Mouse (Mus musculus) heart, embryonic 10.5 days (tissue): ENCODE results near the gene Abraxas2. TPM values are rescaled to one million over a fixed set of nuclear protein-coding genes. Genes with fewer than 3 reads are reported as not detected.

Experiments used
- DNase-seq: peaks from one replicate; pipeline ENCODE4 v3.0.0-alpha.2; 2017; ENCODE audit warnings: low spot score
- H3K27ac ChIP-seq: fragments of 300-500 bp; sonication (generic); 2 replicates; pipeline ENCODE4 v1.5.1; 2016; ENCODE audit warnings: mild to moderate bottlenecking
- H3K27me3 ChIP-seq: fragments of 300-500 bp; sonication (generic); 2 replicates; pipeline ENCODE4 v1.6.1; 2016; ENCODE audit warnings: mild to moderate bottlenecking; ENCODE audit not compliant: poor library complexity, insufficient read depth, severe bottlenecking
- H3K36me3 ChIP-seq: fragments of 300-500 bp; sonication (generic); 2 replicates; pipeline ENCODE4 v1.6.1; 2016; ENCODE audit warnings: mild to moderate bottlenecking, moderate library complexity
- H3K4me1 ChIP-seq: fragments of 300-500 bp; sonication (generic); 2 replicates; pipeline ENCODE4 v1.6.1; 2016; ENCODE audit warnings: mild to moderate bottlenecking
- H3K4me3 ChIP-seq: fragments of 300-500 bp; sonication (generic); 2 replicates; pipeline ENCODE4 v1.5.1; 2016; ENCODE audit warnings: mild to moderate bottlenecking, moderate library complexity
- H3K9me3 ChIP-seq: fragments of 300-500 bp; sonication (generic); 2 replicates; pipeline ENCODE4 v1.6.1; 2016; ENCODE audit warnings: mild to moderate bottlenecking, moderate library complexity
- whole genome bisulfite sequencing: fragments of 180-500 bp; shearing (Covaris S2); methylation state at CpG from one replicate; pipeline ENCODE4 v1.1.7; 2016; 5-methylcytosine and 5-hydroxymethylcytosine counted together
- polyA plus RNA-seq: library from polyadenylated mRNA; unstranded; fragments of >200 nt; fragmentation: Nextera tagmentation; extraction: Ambion mirVana; gene quantifications from 2 replicates; pipeline ENCODE4 v1.2.1, GENCODE M21; 2016

The Abraxas2 gene
- polyA plus RNA-seq, 1 experiment from 2014 or later, result 28.0 TPM

GRCm38 (mm10) chr7:132930850-132931559 is 72.0 kb downstream of the Abraxas2 start, which contains the start of gene Zranb1:
Gene Zranb1, plus strand, starts transcription at chr7:132931142.
- Histone ChIP-seq H3K9me3 (no peaks in the 10 kb centered on the region), H3K27ac (peak within 1 kb of the TSS; percentile 98), H3K36me3 (no peaks in the 10 kb centered on the region), H3K4me1 (0 out of 2 replicates have a peak, but pooled peaks cover 7% of the 10 kb centered on the region), H3K4me3 (peak within 1 kb of the TSS; percentile 97), H3K27me3 (no peaks in the 10 kb centered on the region)
- under 1% methylated on average over 88 of the region's 93 CpGs for WGBS
- DNase-seq, result peak; percentile 99

- DNase-seq, result peak; percentile 81
- under 1% methylated on average over 43 of the region's 55 CpGs for WGBS
- H3K36me3 ChIP-seq, result no peaks in the 10 kb centered on the region
- H3K4me3 ChIP-seq, result peak overlapping the region; percentile 97
- H3K27me3 ChIP-seq, result no peaks in the 10 kb centered on the region
- H3K27ac ChIP-seq, result peak overlapping the region; percentile 98
- H3K4me1 ChIP-seq, result 0 out of 2 replicates have a peak, but pooled peaks cover 7% of the 10 kb centered on the region
- no peaks in the 10 kb centered on the region for H3K9me3 ChIP-seq
Measured at GRCm38 (mm10) chr7:132931560-132932351, 72.7 kb downstream of the Abraxas2 start.

- Histone ChIP-seq H3K27me3 (no peaks in the 10 kb centered on the region), H3K36me3 (no peaks in the 10 kb centered on the region), H3K4me1 (0 out of 2 replicates have a peak, but pooled peaks cover 7% of the 10 kb centered on the region), H3K27ac (no peak overlapping the region), H3K9me3 (no peaks in the 10 kb centered on the region), H3K4me3 (no peak overlapping the region; the same call in 1 of the 2 replicates)
- DNase-seq, result no peak
- 87% methylated on average over 1 of the region's 1 CpGs for WGBS
Measured at GRCm38 (mm10) chr7:132933331-132933730, 74.3 kb downstream of the Abraxas2 start.

Other genes with a start within 250 kb of the Abraxas2 start
- gene Lhpp, start 248.6 kb upstream of the Abraxas2 start, polyA plus RNA-seq, result 17.4 and 19.3 TPM in 2 replicates
- gene Fam53b, start 45.3 kb upstream of the Abraxas2 start, polyA plus RNA-seq, result 17.7 and 18.4 TPM in 2 replicates
- 44.1 and 54.1 TPM in 2 replicates for gene Eef1akmt2, start 6.6 kb upstream of the Abraxas2 start, polyA plus RNA-seq
- 7.0 and 8.3 TPM in 2 replicates for gene Zranb1, start 71.9 kb downstream of the Abraxas2 start, polyA plus RNA-seq